8 mouse cellular contexts compared by ENCODE assay signal in genomic region chr19:40660510-40660909, GRCm38 (mm10). TPM values are rescaled to one million over a fixed set of nuclear protein-coding genes. Genes with fewer than 3 reads are reported as not detected.
DNase-seq lines count a peak whose midpoint lies in the region; ATAC-seq and TF ChIP-seq lines count a peak whose summit lies in the region.

No protein-coding gene starts in this region.

- peak overlapping the region; percentile 55 for H3K4me2 ChIP-seq in embryonic facial prominence, embryonic 14.5 days (ENCODE audit: low read depth, low read length)
- H3K4me2 ChIP-seq in intestine, postnatal 0 days (replicated peaks; ENCODE audit: low read depth) = peak overlapping the region; percentile 57
- H3K4me2 ChIP-seq in neural tube, embryonic 13.5 days = peak overlapping the region; percentile 65

- DNase-seq in layer of hippocampus, adult 2 months (ENCODE audit: low spot score in 2 of 2) = no peak
- DNase-seq in layer of hippocampus, postnatal 14 days (ENCODE audit: low spot score in 2 of 2) = no peak
- no peak for DNase-seq in embryonic facial prominence, embryonic 14.5 days (ENCODE audit: low spot score)
- no peak for DNase-seq in cerebellum, postnatal 14 days
- no peak for DNase-seq in gastrocnemius, postnatal 25 days
- DNase-seq in adrenal gland, postnatal 10 days = no peak

- TF ChIP-seq CTCF in layer of hippocampus, adult 2 months (conservative IDR thresholded peaks at IDR 0.05) = no peak
- no peak for TF ChIP-seq CTCF in intestine, postnatal 0 days (IDR thresholded peaks at IDR 0.05; ENCODE audit: low read depth)

- ATAC-seq in embryonic facial prominence, embryonic 14.5 days (ENCODE audit: low read depth) = no peak
- ATAC-seq in intestine, postnatal 0 days = no peak
- ATAC-seq in neural tube, embryonic 13.5 days (ENCODE audit: low read depth) = peak; percentile 41; the same call in 1 of the 2 replicates

- peak overlapping the region; percentile 57 for H3K9ac ChIP-seq in embryonic facial prominence, embryonic 14.5 days (ENCODE audit: low read depth, low read length)
- H3K9ac ChIP-seq in intestine, postnatal 0 days (ENCODE audit: low read depth, low read length) = peak overlapping the region; percentile 37; the same call in 1 of the 2 replicates
- H3K9ac ChIP-seq in neural tube, embryonic 13.5 days = peak overlapping the region; percentile 74

- H3K9me3 ChIP-seq in embryonic facial prominence, embryonic 14.5 days (ENCODE audit: control insufficient read depth, low read length) = no peaks in the 10 kb centered on the region
- H3K9me3 ChIP-seq in intestine, postnatal 0 days (ENCODE audit: control insufficient read depth) = no peaks in the 10 kb centered on the region
- H3K9me3 ChIP-seq in neural tube, embryonic 13.5 days = no peaks in the 10 kb centered on the region

- H3K36me3 ChIP-seq in embryonic facial prominence, embryonic 14.5 days (ENCODE audit: control insufficient read depth, insufficient read depth, low read length) = no peaks in the 10 kb centered on the region
- no peaks in the 10 kb centered on the region for H3K36me3 ChIP-seq in intestine, postnatal 0 days (ENCODE audit: control insufficient read depth, insufficient read depth)
- H3K36me3 ChIP-seq in neural tube, embryonic 13.5 days = no peaks in the 10 kb centered on the region

- H3K4me3 ChIP-seq in layer of hippocampus, adult 2 months = peak overlapping the region; percentile 55
- peak overlapping the region; percentile 32 for H3K4me3 ChIP-seq in embryonic facial prominence, embryonic 14.5 days (ENCODE audit: low read depth, low read length)
- H3K4me3 ChIP-seq in intestine, postnatal 0 days (ENCODE audit: low read depth, low read length) = peak overlapping the region; percentile 22
- peak overlapping the region; percentile 42 for H3K4me3 ChIP-seq in neural tube, embryonic 13.5 days

- H3K4me1 ChIP-seq in embryonic facial prominence, embryonic 14.5 days (ENCODE audit: control insufficient read depth, insufficient read depth, low read length) = peaks cover 19% of the 10 kb centered on the region
- H3K4me1 ChIP-seq in intestine, postnatal 0 days (replicated peaks; ENCODE audit: control insufficient read depth, insufficient read depth, low read length) = 0 out of 2 replicates have a peak, but pooled peaks cover 4% of the 10 kb centered on the region
- peaks cover 50% of the 10 kb centered on the region for H3K4me1 ChIP-seq in neural tube, embryonic 13.5 days (replicated peaks)

- H3K27ac ChIP-seq in layer of hippocampus, adult 2 months = peak overlapping the region; percentile 85
- H3K27ac ChIP-seq in embryonic facial prominence, embryonic 14.5 days (replicated peaks; ENCODE audit: low read depth, low read length) = peak overlapping the region; percentile 35
- H3K27ac ChIP-seq in intestine, postnatal 0 days (ENCODE audit: low read depth, low read length) = peak overlapping the region; percentile 54
- peak overlapping the region; percentile 85 for H3K27ac ChIP-seq in neural tube, embryonic 13.5 days (replicated peaks)

- WGBS in embryonic facial prominence, embryonic 14.5 days = 23% methylated on average over 9 of the region's 9 CpGs
- WGBS in intestine, postnatal 0 days = 36% methylated on average over 9 of the region's 9 CpGs
- 9% methylated on average over 9 of the region's 9 CpGs for WGBS in neural tube, embryonic 13.5 days

- no peaks in the 10 kb centered on the region for H3K27me3 ChIP-seq in embryonic facial prominence, embryonic 14.5 days (replicated peaks; ENCODE audit: control insufficient read depth, insufficient read depth, low read length)
- H3K27me3 ChIP-seq in intestine, postnatal 0 days (replicated peaks; ENCODE audit: control insufficient read depth, insufficient read depth, low read length) = peaks cover 4% of the 10 kb centered on the region; the same call in 1 of the 2 replicates
- H3K27me3 ChIP-seq in neural tube, embryonic 13.5 days = no peaks in the 10 kb centered on the region

RNA-seq across cellular contexts. Expression of gene Entpd1, which starts 48.3 kb away (rescaled TPM):
- total RNA-seq in layer of hippocampus, adult 2 months (2021) = 10 to 100 TPM; 17.2 to 18.5 TPM
- 10 to 100 TPM; 18.7 to 19.9 TPM for total RNA-seq in layer of hippocampus, postnatal 14 days (2021)
- 15.7 and 18.3 TPM in 2 replicates for polyA plus RNA-seq in embryonic facial prominence, embryonic 14.5 days (2014; fragmentation: Nextera tagmentation; extraction: Ambion mirVana)
- 6.8 and 8.0 TPM in 2 replicates for polyA plus RNA-seq in intestine, postnatal 0 days (2015; fragmentation: Nextera tagmentation; extraction: Ambion mirVana)
- 8.1 and 10.7 TPM in 2 replicates for polyA plus RNA-seq in neural tube, embryonic 13.5 days (2015; fragmentation: Nextera tagmentation; extraction: Ambion mirVana)
- total RNA-seq in gastrocnemius, postnatal 25 days (2021) = 10 to 100 TPM; 13.7 to 15.8 TPM
- total RNA-seq in adrenal gland, postnatal 10 days (2021) = 10 to 100 TPM; 27.2 to 32.8 TPM

RNA-seq across cellular contexts. Expression of gene Tctn3, which starts 48.5 kb away (rescaled TPM):
- total RNA-seq in layer of hippocampus, adult 2 months (2021) = 10 to 100 TPM; 14.6 to 18.5 TPM
- total RNA-seq in layer of hippocampus, postnatal 14 days (2021) = 10 to 100 TPM; 18.4 to 21.9 TPM
- 10.5 and 11.6 TPM in 2 replicates for polyA plus RNA-seq in embryonic facial prominence, embryonic 14.5 days (2014; fragmentation: Nextera tagmentation; extraction: Ambion mirVana)
- polyA plus RNA-seq in intestine, postnatal 0 days (2015; fragmentation: Nextera tagmentation; extraction: Ambion mirVana) = 10.4 and 11.2 TPM in 2 replicates
- polyA plus RNA-seq in neural tube, embryonic 13.5 days (2015; fragmentation: Nextera tagmentation; extraction: Ambion mirVana) = 8.2 and 10.6 TPM in 2 replicates
- 1 to 10 TPM; 1.4 to 2.2 TPM for total RNA-seq in gastrocnemius, postnatal 25 days (2021)
- total RNA-seq in adrenal gland, postnatal 10 days (2021) = 1 to 10 TPM; 5.4 to 7.1 TPM

Comparison
In these comparisons a context has a peak if more than half of its experiments do, and no peak if none do; other contexts are left out.
1. H3K27ac ChIP-seq: peak in every context shown above with its lines; median percentile 85 in layer of hippocampus, adult 2 months; 85 in neural tube, embryonic 13.5 days; 54 in intestine, postnatal 0 days; 35 in embryonic facial prominence, embryonic 14.5 days.